In the genomic region with DNA sequence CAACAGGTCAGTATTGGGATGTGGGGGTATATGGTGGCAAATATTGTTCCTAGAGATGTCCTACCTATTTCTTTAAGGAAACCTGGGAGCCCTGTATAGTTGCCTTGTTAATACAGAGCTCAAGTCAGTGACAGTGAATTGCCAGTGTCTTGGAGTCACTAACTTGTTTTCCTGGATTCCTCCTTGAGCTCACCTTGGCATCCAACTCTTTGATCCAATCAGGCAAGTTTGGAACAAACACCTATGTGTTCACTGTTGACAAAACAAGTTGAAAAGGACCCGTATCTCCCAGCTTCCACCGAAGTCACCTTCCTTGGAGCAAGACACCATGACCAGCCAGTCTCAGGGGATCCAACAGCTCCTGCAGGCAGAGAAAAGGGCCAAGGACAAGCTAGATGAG, we compare ENCODE assay signal across 28 mouse cellular contexts. TPM values are rescaled to one million over a fixed set of nuclear protein-coding genes. Genes with fewer than 3 reads are reported as not detected.
DNase-seq lines count a peak whose midpoint lies in the region; ATAC-seq and TF ChIP-seq lines count a peak whose summit lies in the region.
"Had no signal": no experiment of that assay in that cellular context is flagged by ENCODE, and none has a peak within 500 bp of the region (broad histone marks: within the 10 kb centered on the region; RNA-seq: fewer than 3 reads in every experiment).

A gene (plus strand): TSS at position 301 of the 400 bp plus-strand sequence.

- H3K4me3 ChIP-seq in kidney, adult 2 months (ENCODE audit: insufficient read depth, low read depth, low read length), result no peak within 1 kb of the TSS
- H3K4me3 ChIP-seq in kidney, embryonic 16.5 days (ENCODE audit: low read length), result no peak within 1 kb of the TSS
- H3K4me3 ChIP-seq in kidney, postnatal 0 days (replicated peaks; ENCODE audit: low read depth, low read length), result no peak within 1 kb of the TSS
- H3K4me3 ChIP-seq in macrophage (ENCODE audit: inconsistent target), result no peak within 1 kb of the TSS
- H3K4me3 ChIP-seq: embryonic facial prominence, embryonic 13.5 days; embryonic facial prominence, embryonic 15.5 days; erythroblast, embryonic 14.5 days; forebrain, embryonic 10.5 days; forebrain, embryonic 12.5 days had no signal

- no peak for ATAC-seq in kidney, embryonic 16.5 days (ENCODE audit: low FRiP score, low TSS enrichment)
- ATAC-seq in kidney, postnatal 0 days (replicated peaks; ENCODE audit: low FRiP score, low read depth), result no peak
- ATAC-seq in monocyte, adult 5-6 weeks (replicated peaks; ENCODE audit: insufficient number of reproducible peaks, low FRiP score, low TSS enrichment, poor library complexity, severe bottlenecking), result no peak
- ATAC-seq: forebrain, embryonic 14.5 days had no signal

- H3K36me3 ChIP-seq in kidney, adult 2 months (ENCODE audit: control insufficient read depth, insufficient read depth, low read length), result no peaks in the 10 kb centered on the region
- no peaks in the 10 kb centered on the region for H3K36me3 ChIP-seq in kidney, embryonic 16.5 days (ENCODE audit: insufficient read depth, low read length)
- no peaks in the 10 kb centered on the region for H3K36me3 ChIP-seq in kidney, postnatal 0 days (ENCODE audit: insufficient read depth, low read length)
- H3K36me3 ChIP-seq in macrophage (ENCODE audit: inconsistent target), result no peaks in the 10 kb centered on the region
- H3K36me3 ChIP-seq: embryonic facial prominence, embryonic 13.5 days; embryonic facial prominence, embryonic 15.5 days; forebrain, embryonic 10.5 days; forebrain, embryonic 12.5 days had no signal

- no peaks in the 10 kb centered on the region for H3K79me2 ChIP-seq in macrophage (ENCODE audit: inconsistent target)

- 82% methylated on average over 2 of the region's 2 CpGs for WGBS in kidney, adult 2 months
- 83% methylated on average over 2 of the region's 2 CpGs for WGBS in kidney, embryonic 16.5 days
- 94% methylated on average over 2 of the region's 2 CpGs for WGBS in kidney, postnatal 0 days
- 96% methylated on average over 2 of the region's 2 CpGs for WGBS in macrophage (ENCODE audit: missing documents)

- no peaks in the 10 kb centered on the region for H3K9me3 ChIP-seq in kidney, embryonic 16.5 days (ENCODE audit: low read length)
- no peaks in the 10 kb centered on the region for H3K9me3 ChIP-seq in kidney, postnatal 0 days (replicated peaks; ENCODE audit: low read length)
- H3K9me3 ChIP-seq: embryonic facial prominence, embryonic 13.5 days; embryonic facial prominence, embryonic 15.5 days; forebrain, embryonic 10.5 days; forebrain, embryonic 12.5 days had no signal

- peak; percentile 16 for DNase-seq in kidney, adult 2 months
- no peak for DNase-seq in kidney, postnatal 0 days (ENCODE audit: low spot score)
- DNase-seq in kidney, postnatal 10 days, result no peak
- DNase-seq: adrenal gland, adult 2 months; adrenal gland, postnatal 10 days; adrenal gland, postnatal 25 days; cerebellum, adult 11 months; cerebellum, adult 18-20 months; cerebellum, adult 8-10 months; cerebellum, adult 9-11 months; cerebellum, postnatal 14 days; cerebellum, postnatal 36 days; embryo, embryonic 11 days had no signal

- no peak for TF ChIP-seq CTCF in kidney, adult 2 months (conservative IDR thresholded peaks at IDR 0.05; ENCODE audit: insufficient read depth, insufficient read length, low read depth, low read length)
- no peak for TF ChIP-seq CTCF in kidney, postnatal 0 days (IDR thresholded peaks at IDR 0.05; ENCODE audit: low read depth)

- TF ChIP-seq POLR2A in kidney, adult 2 months (IDR thresholded peaks at IDR 0.05; ENCODE audit: low read depth, low read length), result no peak

- no peaks in the 10 kb centered on the region for H3K27me3 ChIP-seq in kidney, adult 2 months (replicated peaks; ENCODE audit: control insufficient read depth, insufficient read depth, low read length)
- H3K27me3 ChIP-seq in kidney, embryonic 16.5 days (ENCODE audit: insufficient read depth, low read length), result no peaks in the 10 kb centered on the region
- H3K27me3 ChIP-seq in kidney, postnatal 0 days (ENCODE audit: insufficient read depth, low read length), result no peaks in the 10 kb centered on the region
- H3K27me3 ChIP-seq: embryonic facial prominence, embryonic 13.5 days; embryonic facial prominence, embryonic 15.5 days; forebrain, embryonic 12.5 days had no signal

- peak within 1 kb of the TSS; percentile 68 for H3K27ac ChIP-seq in kidney, adult 2 months (ENCODE audit: insufficient read depth, low read depth, low read length)
- H3K27ac ChIP-seq in kidney, embryonic 16.5 days (ENCODE audit: low read length), result no peak within 1 kb of the TSS
- no peak within 1 kb of the TSS for H3K27ac ChIP-seq in kidney, postnatal 0 days
- peak within 1 kb of the TSS; percentile 17 for H3K27ac ChIP-seq in macrophage
- H3K27ac ChIP-seq: embryonic facial prominence, embryonic 13.5 days; embryonic facial prominence, embryonic 15.5 days; forebrain, embryonic 10.5 days; forebrain, embryonic 12.5 days had no signal

- H3K4me1 ChIP-seq in kidney, adult 2 months (ENCODE audit: control insufficient read depth, insufficient read depth, low read length), result no peaks in the 10 kb centered on the region
- H3K4me1 ChIP-seq in kidney, embryonic 16.5 days (ENCODE audit: insufficient read depth, low read length), result no peaks in the 10 kb centered on the region
- no peaks in the 10 kb centered on the region for H3K4me1 ChIP-seq in kidney, postnatal 0 days (replicated peaks; ENCODE audit: insufficient read depth, low read length)
- H3K4me1 ChIP-seq: embryonic facial prominence, embryonic 15.5 days; forebrain, embryonic 10.5 days; forebrain, embryonic 12.5 days had no signal

- no peak within 1 kb of the TSS for H3K9ac ChIP-seq in kidney, embryonic 16.5 days (replicated peaks; ENCODE audit: low read length)
- H3K9ac ChIP-seq in kidney, postnatal 0 days (ENCODE audit: low read depth, low read length), result no peak within 1 kb of the TSS
- H3K9ac ChIP-seq: embryonic facial prominence, embryonic 13.5 days; embryonic facial prominence, embryonic 15.5 days; forebrain, embryonic 12.5 days had no signal

- no peak within 1 kb of the TSS for H3K4me2 ChIP-seq in kidney, embryonic 16.5 days (replicated peaks; ENCODE audit: low read depth, low read length)
- H3K4me2 ChIP-seq in kidney, postnatal 0 days (ENCODE audit: low read length), result no peak within 1 kb of the TSS
- H3K4me2 ChIP-seq: embryonic facial prominence, embryonic 13.5 days; embryonic facial prominence, embryonic 15.5 days; forebrain, embryonic 12.5 days had no signal

RNA-seq across cellular contexts. Expression of the gene that starts here (rescaled TPM):
- 7.1 and 13.4 TPM in 2 replicates for polyA plus RNA-seq in kidney, adult 2 months (2012; rRNA removed)
- 4.6 and 6.3 TPM in 2 replicates for polyA plus RNA-seq in kidney, embryonic 16.5 days (2015; fragmentation: Nextera tagmentation; extraction: Ambion mirVana)
- polyA plus RNA-seq in kidney, postnatal 0 days (2015; fragmentation: Nextera tagmentation; extraction: Ambion mirVana), result 31.0 and 38.0 TPM in 2 replicates
- total RNA-seq in macrophage (2018; cell fraction: chromatin; rRNA removed), result not detected
- not detected for total RNA-seq in macrophage (2018; cell fraction: cytosol; rRNA removed)
- not detected for total RNA-seq in macrophage (2018; cell fraction: nucleus; rRNA removed)
- polyA plus RNA-seq in macrophage (2018), result not detected in 3 replicates
- total RNA-seq in monocyte, adult 5-6 weeks (2017), result 0.86 to 1.5 TPM in 2 of 3 replicates, not detected in the other
- total RNA-seq: adrenal gland, adult 2 months; adrenal gland, postnatal 10 days; adrenal gland, postnatal 25 days; common myeloid progenitor, adult 5-6 weeks; ES-E14; MEL had no signal
- polyA plus RNA-seq: adrenal gland, adult 2 months; brain, embryonic 14.5 days; C2C12; embryonic facial prominence, embryonic 11.5 days; embryonic facial prominence, embryonic 13.5 days; erythroblast, embryonic 14.5 days; forebrain, embryonic 10.5 days; forebrain, embryonic 12.5 days; forebrain, embryonic 14.5 days had no signal

Comparison
In these comparisons a context has a peak if more than half of its experiments do, and no peak if none do; other contexts are left out.
1. H3K27ac ChIP-seq: peak in kidney, adult 2 months (single experiment) and macrophage (single experiment); none in kidney, embryonic 16.5 days (single experiment) and kidney, postnatal 0 days (single experiment).